Mouse (Mus musculus) erythroblast, embryonic 14.5 days (primary cell): ENCODE measurements around the gene Aoc3. TPM values are rescaled to one million over a fixed set of nuclear protein-coding genes. Genes with fewer than 3 reads are reported as not detected.

Experiments
- H3K27me3 ChIP-seq: 2 replicates; pipeline ENCODE4 v1.6.1; 2012; ENCODE audit warnings: inconsistent platforms; ENCODE audit not compliant: control insufficient read depth
- H3K36me3 ChIP-seq: 2 replicates; pipeline ENCODE4 v1.6.1; 2012; ENCODE audit warnings: mild to moderate bottlenecking, inconsistent platforms; ENCODE audit not compliant: control insufficient read depth
- H3K4me1 ChIP-seq: 2 replicates; pipeline ENCODE4 v1.6.1; 2012; ENCODE audit warnings: inconsistent platforms; ENCODE audit not compliant: control insufficient read depth
- H3K4me3 ChIP-seq: replicated peaks from 2 replicates; pipeline ENCODE3; 2012; ENCODE audit warnings: moderate library complexity, mild to moderate bottlenecking, inconsistent platforms
- H3K9me3 ChIP-seq: 2 replicates; pipeline ENCODE4 v1.6.1; 2012; ENCODE audit warnings: low read length, inconsistent platforms, mixed read lengths; ENCODE audit not compliant: control insufficient read depth
- GATA1 ChIP-seq: IDR thresholded peaks from 2 replicates; pipeline ENCODE4 v1.6.1; 2012; ENCODE audit warnings: low read length, inconsistent platforms, mixed read lengths
- TAL1 ChIP-seq: IDR thresholded peaks from 3 replicates; pipeline ENCODE4 v1.6.1; 2012; ENCODE audit warnings: low read length, inconsistent platforms, mixed read lengths
- polyA plus RNA-seq: library from polyadenylated mRNA; stranded (reverse); fragments of >175 nt; gene quantifications from 2 replicates; pipeline ENCODE4 v1.2.3, GENCODE M21; 2012

Aoc3 gene
- 0.02 and 0.06 TPM in 2 replicates for polyA plus RNA-seq

- H3K36me3 ChIP-seq: peaks cover 38% of the 10 kb centered on the region
- no peak within 1 kb of the TSS for H3K4me3 ChIP-seq
- TF ChIP-seq GATA1 (no peak), TAL1 (no peak)
- H3K27me3 ChIP-seq: no peaks in the 10 kb centered on the region
- peaks cover 13% of the 10 kb centered on the region for H3K4me1 ChIP-seq
- no peaks in the 10 kb centered on the region for H3K9me3 ChIP-seq
These were observed at the start of gene Aoc3 for GRCm38 (mm10) chr11:101330371-101330924. Gene Aoc3 (plus strand): TSS chr11:101330605.

- peaks cover 5% of the 10 kb centered on the region for H3K27me3 ChIP-seq
- H3K36me3 ChIP-seq: peaks cover 48% of the 10 kb centered on the region
- H3K4me1 ChIP-seq: peaks cover 38% of the 10 kb centered on the region
- no peaks in the 10 kb centered on the region for H3K9me3 ChIP-seq
- no peak overlapping the region for H3K4me3 ChIP-seq
- TF ChIP-seq GATA1 (no peak), TAL1 (no peak)
These were observed 49.6 kb upstream of the Aoc3 start for GRCm38 (mm10) chr11:101280837-101281236.

GRCm38 (mm10) chr11:101282896-101283295 is 47.5 kb upstream of the Aoc3 start:
- no peak overlapping the region for H3K4me3 ChIP-seq
- no peaks in the 10 kb centered on the region for H3K9me3 ChIP-seq
- peaks cover 5% of the 10 kb centered on the region for H3K27me3 ChIP-seq
- peaks cover 17% of the 10 kb centered on the region for H3K4me1 ChIP-seq
- peaks cover 48% of the 10 kb centered on the region for H3K36me3 ChIP-seq
- TF ChIP-seq TAL1 (no peak), GATA1 (no peak)

- TF ChIP-seq GATA1 (no peak), TAL1 (no peak)
- H3K4me3 ChIP-seq: no peak overlapping the region
- peaks cover 8% of the 10 kb centered on the region for H3K4me1 ChIP-seq
- peaks cover 5% of the 10 kb centered on the region for H3K27me3 ChIP-seq
- no peaks in the 10 kb centered on the region for H3K9me3 ChIP-seq
- peaks cover 55% of the 10 kb centered on the region for H3K36me3 ChIP-seq
These were observed 46.6 kb upstream of the Aoc3 start for GRCm38 (mm10) chr11:101283805-101284204.

GRCm38 (mm10) chr11:101287306-101287705 is 43.1 kb upstream of the Aoc3 start:
- H3K36me3 ChIP-seq: peaks cover 90% of the 10 kb centered on the region
- H3K4me1 ChIP-seq: no peaks in the 10 kb centered on the region; the same call in 1 of the 2 replicates
- TF ChIP-seq GATA1: no peak
- TF ChIP-seq TAL1: no peak
- H3K27me3 ChIP-seq: no peaks in the 10 kb centered on the region
- H3K4me3 ChIP-seq: no peak overlapping the region
- H3K9me3 ChIP-seq: no peaks in the 10 kb centered on the region

- TF ChIP-seq TAL1 (no peak), GATA1 (no peak)
- no peak overlapping the region for H3K4me3 ChIP-seq
- H3K36me3 ChIP-seq: peaks cover 100% of the 10 kb centered on the region
- no peaks in the 10 kb centered on the region; the same call in 1 of the 2 replicates for H3K4me1 ChIP-seq
- no peaks in the 10 kb centered on the region for H3K9me3 ChIP-seq
- no peaks in the 10 kb centered on the region for H3K27me3 ChIP-seq
These were observed 39.2 kb upstream of the Aoc3 start for GRCm38 (mm10) chr11:101291231-101291630.

- H3K4me3 ChIP-seq: no peak overlapping the region
- TF ChIP-seq GATA1 (no peak), TAL1 (no peak)
- no peaks in the 10 kb centered on the region for H3K9me3 ChIP-seq
- peaks cover 18% of the 10 kb centered on the region for H3K4me1 ChIP-seq
- H3K27me3 ChIP-seq: no peaks in the 10 kb centered on the region
- peaks cover 100% of the 10 kb centered on the region for H3K36me3 ChIP-seq
These were observed 35.2 kb upstream of the Aoc3 start for GRCm38 (mm10) chr11:101295191-101295590.

- no peaks in the 10 kb centered on the region for H3K9me3 ChIP-seq
- peak overlapping the region; percentile 70 for H3K4me3 ChIP-seq
- no peak for TF ChIP-seq TAL1
- no peak for TF ChIP-seq GATA1
- H3K27me3 ChIP-seq: no peaks in the 10 kb centered on the region
- H3K4me1 ChIP-seq: peaks cover 41% of the 10 kb centered on the region
- H3K36me3 ChIP-seq: peaks cover 54% of the 10 kb centered on the region
These were observed 29.5 kb upstream of the Aoc3 start for GRCm38 (mm10) chr11:101300881-101301280.

GRCm38 (mm10) chr11:101301299-101302003 is 29.0 kb upstream of the Aoc3 start:
- H3K27me3 ChIP-seq: peaks cover 3% of the 10 kb centered on the region
- H3K36me3 ChIP-seq: peaks cover 48% of the 10 kb centered on the region
- H3K4me1 ChIP-seq: peaks cover 41% of the 10 kb centered on the region
- TF ChIP-seq GATA1 (no peak), TAL1 (no peak)
- peak overlapping the region; percentile 70 for H3K4me3 ChIP-seq
- H3K9me3 ChIP-seq: no peaks in the 10 kb centered on the region
